Mouse (Mus musculus): ENCODE data around the gene Prkg1. TPM values are rescaled to one million over a fixed set of nuclear protein-coding genes. Genes with fewer than 3 reads are reported as not detected.

Prkg1 gene
- total and polyA plus RNA-seq, 3 experiments, result not detected

GRCm38 (mm10) chr19:31210850-31211249 lies 554.0 kb downstream of the Prkg1 start:
- H3K4me1 ChIP-seq (ENCODE audit: control insufficient read depth in 1 of 2, insufficient read depth in 2 of 2, low read length in 2 of 2), result no peaks in the 10 kb centered on the region

GRCm38 (mm10) chr19:31210449-31210848 lies 554.4 kb downstream of the Prkg1 start:
- no peak overlapping the region for H3K9ac ChIP-seq (ENCODE audit: control insufficient read depth, low read depth, low read length, poor library complexity, severe bottlenecking)
- H3K79me2 ChIP-seq (ENCODE audit: control insufficient read depth, insufficient read depth, low read length, poor library complexity), result no peaks in the 10 kb centered on the region
- no peaks in the 10 kb centered on the region for H3K36me3 ChIP-seq (ENCODE audit: control insufficient read depth in 1 of 2, insufficient read depth in 2 of 2, low read length in 2 of 2)
- H3K4me1 ChIP-seq (ENCODE audit: control insufficient read depth in 1 of 2, insufficient read depth in 2 of 2, low read length in 2 of 2), result no peaks in the 10 kb centered on the region
- H3K4me3 ChIP-seq (ENCODE audit: control insufficient read depth in 1 of 2, insufficient read depth in 1 of 2, low read depth in 2 of 2, low read length in 2 of 2), result no peak overlapping the region
- DNase-seq (ENCODE audit: low read depth, low spot score), result no peak
- no peak overlapping the region for H3K27ac ChIP-seq (ENCODE audit: control insufficient read depth, low read depth, low read length)
- TF ChIP-seq MYB (IDR thresholded peaks at IDR 0.05; ENCODE audit: low read depth, low read length) (no peak), E2F4 (IDR thresholded peaks at IDR 0.05; ENCODE audit: borderline replicate concordance, low read depth, low read length) (no peak), KAT2A (conservative IDR thresholded peaks at IDR 0.05; ENCODE audit: low read depth, low read length) (no peak), POLR2AphosphoS5 (IDR thresholded peaks at IDR 0.05; ENCODE audit: borderline replicate concordance, low read depth, low read length) (no peak)
- H3K27me3 ChIP-seq (ENCODE audit: control insufficient read depth in 1 of 2, insufficient read depth in 2 of 2, low read length in 2 of 2), result no peaks in the 10 kb centered on the region
- no peaks in the 10 kb centered on the region for H3K9me3 ChIP-seq (replicated peaks; ENCODE audit: insufficient read depth, low read length)

More at GRCm38 (mm10) chr19:31210850-31211249, 554.0 kb downstream of the Prkg1 start:
- Histone ChIP-seq H3K9ac (ENCODE audit: control insufficient read depth, low read depth, low read length, poor library complexity, severe bottlenecking) (no peak overlapping the region), H3K36me3 (ENCODE audit: control insufficient read depth in 1 of 2, insufficient read depth in 2 of 2, low read length in 2 of 2) (no peaks in the 10 kb centered on the region), H3K27me3 (ENCODE audit: control insufficient read depth in 1 of 2, insufficient read depth in 2 of 2, low read length in 2 of 2) (no peaks in the 10 kb centered on the region), H3K79me2 (ENCODE audit: control insufficient read depth, insufficient read depth, low read length, poor library complexity) (no peaks in the 10 kb centered on the region), H3K4me3 (ENCODE audit: control insufficient read depth in 1 of 2, insufficient read depth in 1 of 2, low read depth in 2 of 2, low read length in 2 of 2) (no peak overlapping the region), H3K9me3 (replicated peaks; ENCODE audit: insufficient read depth, low read length) (no peaks in the 10 kb centered on the region), H3K27ac (ENCODE audit: control insufficient read depth, low read depth, low read length) (no peak overlapping the region)
- TF ChIP-seq USF2 (IDR thresholded peaks at IDR 0.05; ENCODE audit: borderline replicate concordance in 1 of 2, insufficient read depth in 1 of 2, low read depth in 1 of 2, low read length in 2 of 2) (no peak), MAFK (IDR thresholded peaks at IDR 0.05; ENCODE audit: borderline replicate concordance, low read depth, low read length) (no peak), MXI1 (IDR thresholded peaks at IDR 0.05; ENCODE audit: low read depth, low read length) (no peak), RCOR1 (IDR thresholded peaks at IDR 0.05; ENCODE audit: low read depth, low read length) (no peak), ETS1 (IDR thresholded peaks at IDR 0.05; ENCODE audit: low read depth, low read length) (no peak), ZC3H11A (IDR thresholded peaks at IDR 0.05; ENCODE audit: low read depth, low read length) (no peak), POLR2AphosphoS5 (IDR thresholded peaks at IDR 0.05; ENCODE audit: borderline replicate concordance, low read depth, low read length) (no peak), E2F4 (IDR thresholded peaks at IDR 0.05; ENCODE audit: borderline replicate concordance, low read depth, low read length) (no peak)
- DNase-seq (ENCODE audit: low read depth, low spot score), result no peak

GRCm38 (mm10) chr19:31199583-31199982 lies 565.2 kb downstream of the Prkg1 start:
- Histone ChIP-seq H3K4me3 (ENCODE audit: control insufficient read depth in 1 of 2, insufficient read depth in 1 of 2, low read depth in 2 of 2, low read length in 2 of 2) (no peak overlapping the region), H3K9me3 (replicated peaks; ENCODE audit: insufficient read depth, low read length) (no peaks in the 10 kb centered on the region), H3K27me3 (ENCODE audit: control insufficient read depth in 1 of 2, insufficient read depth in 2 of 2, low read length in 2 of 2) (no peaks in the 10 kb centered on the region), H3K79me2 (ENCODE audit: control insufficient read depth, insufficient read depth, low read length, poor library complexity) (no peaks in the 10 kb centered on the region), H3K27ac (ENCODE audit: control insufficient read depth, low read depth, low read length) (no peak overlapping the region), H3K4me1 (ENCODE audit: control insufficient read depth in 1 of 2, insufficient read depth in 2 of 2, low read length in 2 of 2) (no peaks in the 10 kb centered on the region), H3K9ac (ENCODE audit: control insufficient read depth, low read depth, low read length, poor library complexity, severe bottlenecking) (no peak overlapping the region), H3K36me3 (ENCODE audit: control insufficient read depth in 1 of 2, insufficient read depth in 2 of 2, low read length in 2 of 2) (no peaks in the 10 kb centered on the region)
- TF ChIP-seq SMC3 (IDR thresholded peaks at IDR 0.05; ENCODE audit: low read depth, low read length) (no peak), CHD1 (IDR thresholded peaks at IDR 0.05; ENCODE audit: low read depth, low read length) (no peak), POLR2A (IDR thresholded peaks at IDR 0.05; ENCODE audit: control insufficient read depth in 1 of 2, insufficient read depth in 1 of 2, low read depth in 1 of 2, low read length in 2 of 2, poor library complexity in 1 of 2) (no peak), ZNF384 (IDR thresholded peaks at IDR 0.05; ENCODE audit: low read depth, low read length) (no peak), KAT2A (conservative IDR thresholded peaks at IDR 0.05; ENCODE audit: low read depth, low read length) (no peak), GATA1 (IDR thresholded peaks at IDR 0.05; ENCODE audit: low read depth, low read length) (no peak), TCF12 (IDR thresholded peaks at IDR 0.05; ENCODE audit: low read depth, low read length) (no peak), USF1 (IDR thresholded peaks at IDR 0.05; ENCODE audit: low read depth, low read length) (no peak), HCFC1 (IDR thresholded peaks at IDR 0.05; ENCODE audit: low read depth, low read length) (no peak), RAD21 (IDR thresholded peaks at IDR 0.05; ENCODE audit: low read depth, low read length) (no peak), ZC3H11A (IDR thresholded peaks at IDR 0.05; ENCODE audit: low read depth, low read length) (no peak), ZMIZ1 (IDR thresholded peaks at IDR 0.05; ENCODE audit: low read depth, low read length) (no peak), NRF1 (IDR thresholded peaks at IDR 0.05; ENCODE audit: insufficient read depth, low read depth, low read length, poor library complexity, severe bottlenecking) (no peak), UBTF (IDR thresholded peaks at IDR 0.05; ENCODE audit: borderline replicate concordance, insufficient read depth, low read depth, low read length) (no peak), MAZ (IDR thresholded peaks at IDR 0.05; ENCODE audit: low read depth, low read length) (no peak), NELFE (IDR thresholded peaks at IDR 0.05; ENCODE audit: low read depth, low read length) (no peak), CTCF (IDR thresholded peaks at IDR 0.05 in 2 of 3, conservative IDR thresholded peaks at IDR 0.05 in 1 of 3; ENCODE audit: control insufficient read depth in 1 of 3, insufficient read depth in 1 of 3, low read depth in 2 of 3, low read length in 3 of 3, poor library complexity in 1 of 3, severe bottlenecking in 1 of 3) (no peak)
- no peak for DNase-seq (ENCODE audit: low read depth, low spot score)

Data from MEL (cell line).